Mouse (Mus musculus) liver, postnatal 0 days (tissue): Measurements from ENCODE around the gene Frat1. TPM values are rescaled to one million over a fixed set of nuclear protein-coding genes. Genes with fewer than 3 reads are reported as not detected.

Source experiments
- ATAC-seq: fragments of 200-750 bp; cut with Nextera tagmentation; 2 replicates; pipeline ENCODE4 v1.8.0; 2017; ENCODE audit warnings: mild to moderate bottlenecking, moderate library complexity
- DNase-seq: peaks from one replicate; pipeline ENCODE4 v3.0.0-alpha.2; 2016
- H3K27ac ChIP-seq: fragments of 300-500 bp; sonication (generic); 2 replicates; pipeline ENCODE4 v1.5.1; 2014; ENCODE audit warnings: antibody characterized with exemption, moderate library complexity, mild to moderate bottlenecking, low read depth
- H3K27me3 ChIP-seq: fragments of 300-500 bp; sonication (generic); 2 replicates; pipeline ENCODE4 v1.6.1; 2014; ENCODE audit warnings: low read length, control low read depth, mixed read lengths; ENCODE audit not compliant: insufficient read depth
- H3K36me3 ChIP-seq: fragments of 300-500 bp; sonication (generic); replicated peaks from 2 replicates; pipeline ENCODE4 v1.6.1; 2014; ENCODE audit warnings: mild to moderate bottlenecking, control low read depth, low read length, moderate library complexity, mixed read lengths; ENCODE audit not compliant: insufficient read depth
- H3K4me1 ChIP-seq: fragments of 300-500 bp; sonication (generic); 2 replicates; pipeline ENCODE4 v1.6.1; 2014; ENCODE audit warnings: antibody characterized with exemption, mild to moderate bottlenecking, control low read depth; ENCODE audit not compliant: insufficient read depth
- H3K4me2 ChIP-seq: fragments of 300-500 bp; sonication (generic); 2 replicates; pipeline ENCODE4 v1.6.1; 2014; ENCODE audit warnings: low read depth, mild to moderate bottlenecking, low read length, moderate library complexity, mixed read lengths
- H3K4me3 ChIP-seq: fragments of 300-500 bp; sonication (generic); 2 replicates; pipeline ENCODE4 v1.5.1; 2014; ENCODE audit warnings: low read depth, low read length
- H3K9ac ChIP-seq: fragments of 300-500 bp; sonication (generic); replicated peaks from 2 replicates; pipeline ENCODE4 v1.6.1; 2014; ENCODE audit warnings: mild to moderate bottlenecking, moderate library complexity
- H3K9me3 ChIP-seq: fragments of 300-500 bp; sonication (generic); 2 replicates; pipeline ENCODE4 v1.6.1; 2016; ENCODE audit warnings: mild to moderate bottlenecking, control low read depth, low read length, mixed read lengths
- CTCF ChIP-seq: sonication (generic); IDR thresholded peaks from 2 replicates; pipeline ENCODE4 v1.5.1; 2016; ENCODE audit warnings: antibody characterized with exemption, low read depth
- EP300 ChIP-seq: IDR thresholded peaks from 2 replicates; pipeline ENCODE4 v1.6.1; 2016; ENCODE audit warnings: antibody characterized with exemption, low read depth, mild to moderate bottlenecking
- WGBS: fragments of 180-500 bp; shearing (Covaris S2); extraction: QIAGEN DNeasy Blood & Tissue Kit; methylation state at CpG from one replicate; pipeline ENCODE4 v1.1.7; 2014; ENCODE audit not compliant: insufficient replicate concordance; 5-methylcytosine and 5-hydroxymethylcytosine counted together
- polyA plus RNA-seq: library from polyadenylated mRNA; unstranded; fragments of >200 nt; fragmentation: Nextera tagmentation; extraction: Ambion mirVana; gene quantifications from 2 replicates; pipeline ENCODE4 v1.2.1, GENCODE M21; 2015

The Frat1 gene
- polyA plus RNA-seq, 1 experiment from 2014 or later = 8.1 TPM

- H3K27ac ChIP-seq = peak within 1 kb of the TSS; percentile 81
- ATAC-seq (peak; percentile 100), DNase-seq (peak; percentile 92)
- TF ChIP-seq EP300 (no peak; the same call in 1 of the 2 replicates), CTCF (no peak)
- peak within 1 kb of the TSS; percentile 97 for H3K4me3 ChIP-seq
- under 1% methylated on average over 45 of the region's 48 CpGs for WGBS
- peak within 1 kb of the TSS; percentile 80 for H3K4me2 ChIP-seq
- peak within 1 kb of the TSS; percentile 94 for H3K9ac ChIP-seq
- H3K4me1 ChIP-seq = peaks cover 22% of the 10 kb centered on the region; the same call in 1 of the 2 replicates
- no peaks in the 10 kb centered on the region for H3K36me3 ChIP-seq
- H3K27me3 ChIP-seq = no peaks in the 10 kb centered on the region
- H3K9me3 ChIP-seq = peaks cover 5% of the 10 kb centered on the region; the same call in 1 of the 2 replicates
These were observed 27.9 kb upstream of the Frat1 start, which contains the start of gene Arhgap19 for GRCm38 (mm10) chr19:41801742-41802369. TSS of gene Arhgap19 (minus strand) at chr19:41802047.

DNA sequence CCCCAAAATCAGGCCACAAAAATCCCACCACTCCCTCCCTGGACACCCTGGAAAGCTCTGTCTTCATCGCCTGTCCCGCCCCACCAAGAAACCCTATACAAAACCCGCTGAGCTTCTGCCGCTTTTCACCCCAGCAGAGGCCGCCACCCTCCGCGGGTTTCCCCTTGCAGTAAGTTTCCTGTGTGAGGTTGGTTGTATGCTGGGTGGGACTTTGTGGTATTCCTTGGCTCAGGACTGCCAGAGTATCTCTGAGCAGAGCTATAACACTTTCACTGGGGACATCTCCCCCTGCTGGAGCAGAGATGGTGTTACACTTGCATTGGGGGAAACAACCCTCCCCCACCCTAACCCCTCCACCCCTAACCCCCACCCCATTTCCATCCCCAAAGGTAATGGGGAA, 26.4 kb upstream of the Frat1 start:
- WGBS = 35% methylated on average over 7 of the region's 7 CpGs
- no peak overlapping the region for H3K4me2 ChIP-seq
- no peak overlapping the region for H3K27ac ChIP-seq

DNA sequence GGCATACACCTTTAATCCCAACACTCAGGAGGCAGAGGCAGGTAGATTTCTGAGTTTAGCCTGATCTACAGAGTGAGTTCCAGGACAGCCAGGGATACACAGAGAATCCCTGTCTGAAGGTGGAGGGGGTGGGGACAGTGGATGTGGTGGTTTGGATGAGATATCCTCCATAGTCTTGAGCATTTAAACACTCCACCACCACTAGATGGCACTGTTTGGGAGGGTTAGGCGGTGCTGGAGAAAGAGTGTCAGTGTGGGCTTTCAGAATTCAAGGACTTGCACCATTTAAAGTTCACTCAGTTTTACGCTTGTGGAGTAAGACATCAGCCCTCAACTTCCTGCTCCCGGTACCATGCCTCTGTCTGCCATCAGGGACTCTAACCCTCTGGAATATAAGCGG, 23.9 kb upstream of the Frat1 start:
- H3K4me1 ChIP-seq = peaks cover 22% of the 10 kb centered on the region
- H3K9ac ChIP-seq = no peak overlapping the region
- no peaks in the 10 kb centered on the region for H3K27me3 ChIP-seq
- H3K9me3 ChIP-seq = peaks cover 5% of the 10 kb centered on the region; the same call in 1 of the 2 replicates
- H3K4me2 ChIP-seq = no peak overlapping the region
- H3K4me3 ChIP-seq = no peak overlapping the region
- TF ChIP-seq EP300 (no peak), CTCF (peak; percentile 57)
- 85% methylated on average over 4 of the region's 4 CpGs for WGBS
- DNase-seq = no peak
- H3K36me3 ChIP-seq = no peaks in the 10 kb centered on the region
- ATAC-seq = no peak
- H3K27ac ChIP-seq = no peak overlapping the region

More for the DNA sequence above, 26.4 kb upstream of the Frat1 start:
- Histone ChIP-seq H3K4me3 (no peak overlapping the region), H3K9me3 (peaks cover 5% of the 10 kb centered on the region; the same call in 1 of the 2 replicates), H3K36me3 (no peaks in the 10 kb centered on the region), H3K9ac (no peak overlapping the region), H3K27me3 (no peaks in the 10 kb centered on the region), H3K4me1 (peaks cover 31% of the 10 kb centered on the region)
- DNase-seq = peak; percentile 56
- ATAC-seq = no peak
- no peak for TF ChIP-seq EP300
- peak; percentile 53 for TF ChIP-seq CTCF

- H3K9ac ChIP-seq = no peak overlapping the region
- peak overlapping the region; percentile 35 for H3K4me2 ChIP-seq
- H3K4me1 ChIP-seq = peaks cover 16% of the 10 kb centered on the region
- no peaks in the 10 kb centered on the region for H3K36me3 ChIP-seq
- ATAC-seq (peak; percentile 50), DNase-seq (no peak)
- H3K4me3 ChIP-seq = no peak overlapping the region
- 35% methylated on average over 9 of the region's 9 CpGs for WGBS
- H3K27me3 ChIP-seq = no peaks in the 10 kb centered on the region
- no peak overlapping the region; the same call in 1 of the 2 replicates for H3K27ac ChIP-seq
- H3K9me3 ChIP-seq = peaks cover 5% of the 10 kb centered on the region; the same call in 1 of the 2 replicates
- TF ChIP-seq CTCF = no peak
- TF ChIP-seq EP300 = peak; percentile 90
These were observed 22.3 kb upstream of the Frat1 start for GRCm38 (mm10) chr19:41807497-41807896.

- H3K9ac ChIP-seq = no peak overlapping the region
- H3K27ac ChIP-seq = peak overlapping the region; percentile 0; the same call in 1 of the 2 replicates
- H3K4me2 ChIP-seq = no peak overlapping the region
- H3K4me1 ChIP-seq = peaks cover 13% of the 10 kb centered on the region
- H3K9me3 ChIP-seq = peaks cover 5% of the 10 kb centered on the region; the same call in 1 of the 2 replicates
- 67% methylated on average over 8 of the region's 8 CpGs for WGBS
- no peaks in the 10 kb centered on the region for H3K27me3 ChIP-seq
- no peak for DNase-seq
- no peak overlapping the region for H3K4me3 ChIP-seq
- H3K36me3 ChIP-seq = no peaks in the 10 kb centered on the region
- no peak for ATAC-seq
- TF ChIP-seq EP300 = no peak
- TF ChIP-seq CTCF = no peak
These were observed 21.6 kb upstream of the Frat1 start for GRCm38 (mm10) chr19:41808104-41808634.

DNA sequence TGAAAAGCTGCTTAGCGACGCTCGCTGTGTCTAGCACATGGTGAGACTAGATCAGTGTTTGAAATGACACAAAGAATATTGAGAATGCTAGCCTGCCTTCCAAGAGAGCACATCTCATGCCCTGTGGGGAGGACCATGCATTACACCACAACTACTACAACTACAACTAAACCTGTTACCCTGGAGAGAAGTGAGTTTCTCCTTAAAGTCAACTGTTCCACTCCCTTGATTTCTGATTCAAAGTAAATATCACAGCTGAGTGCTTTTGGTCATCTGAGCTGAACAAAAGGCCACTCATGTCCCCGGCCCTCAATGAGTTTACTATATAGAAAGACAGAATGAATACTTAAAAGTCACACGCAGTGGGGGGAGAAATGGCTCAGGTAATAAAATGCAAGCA, 19.7 kb upstream of the Frat1 start:
- Histone ChIP-seq H3K4me1 (peaks cover 12% of the 10 kb centered on the region), H3K4me3 (no peak overlapping the region), H3K27ac (no peak overlapping the region), H3K36me3 (no peaks in the 10 kb centered on the region), H3K9me3 (peaks cover 5% of the 10 kb centered on the region; the same call in 1 of the 2 replicates), H3K27me3 (no peaks in the 10 kb centered on the region), H3K4me2 (no peak overlapping the region), H3K9ac (no peak overlapping the region)
- DNase-seq (no peak), ATAC-seq (no peak)
- WGBS = 87% methylated on average over 5 of the region's 5 CpGs
- no peak for TF ChIP-seq CTCF
- no peak for TF ChIP-seq EP300
